Mouse (Mus musculus): ENCODE measurements around the gene Eml3.

GRCm38 (mm10) chr19:8930117-8930516 is 765 bp downstream of the Eml3 start:
- TF ChIP-seq POLR2A (IDR thresholded peaks at IDR 0.05; ENCODE audit: insufficient read length, low read depth) (no peak), E2F4 (IDR thresholded peaks at IDR 0.05; ENCODE audit: insufficient read depth) (no peak), SRF (IDR thresholded peaks at IDR 0.05; ENCODE audit: control insufficient read depth, insufficient read length, low read depth) (no peak)
